Mouse (Mus musculus) granulocyte monocyte progenitor cell, adult 5-6 weeks (primary cell): ENCODE data around the gene Kdm2b. TPM values are rescaled to one million over a fixed set of nuclear protein-coding genes. Genes with fewer than 3 reads are reported as not detected.

Source experiments
- ATAC-seq: replicated peaks from 2 replicates; pipeline ENCODE4 v1.8.0; 2016; ENCODE audit warnings: mild to moderate bottlenecking, moderate TSS enrichment, inconsistent platforms; ENCODE audit not compliant: poor library complexity, severe bottlenecking
- total RNA-seq, 2 experiments: library from RNA; stranded (forward) in 1 of 2; stranded (reverse) in 1 of 2; fragments of 200-712, 200-1000 nt in 1 of 2; fragments of >200 nt in 1 of 2; fragmentation: Nextera tagmentation in 1 of 2; gene quantifications; 2 replicates each; pipeline ENCODE4 v1.2.3; 2014 to 2017

The Kdm2b gene
- total RNA-seq, 2 experiments from 2014 or later, result 42.8 to 58.7 TPM

GRCm38 (mm10) chr5:122937031-122937430 lies 52.6 kb downstream of the Kdm2b start:
- no peak for ATAC-seq

GRCm38 (mm10) chr5:122935810-122936209 lies 53.8 kb downstream of the Kdm2b start:
- no peak for ATAC-seq

GRCm38 (mm10) chr5:122930991-122931390 lies 58.6 kb downstream of the Kdm2b start:
- ATAC-seq, result no peak

- no peak for ATAC-seq
Measured at GRCm38 (mm10) chr5:122928293-122928692, 61.3 kb downstream of the Kdm2b start.

GRCm38 (mm10) chr5:122927703-122928102 lies 61.9 kb downstream of the Kdm2b start:
- ATAC-seq, result no peak

- ATAC-seq, result no peak
Measured at GRCm38 (mm10) chr5:122927092-122927491, 62.5 kb downstream of the Kdm2b start.

- ATAC-seq, result no peak
Measured at GRCm38 (mm10) chr5:122926341-122926740, 63.3 kb downstream of the Kdm2b start.

- peak; percentile 58 for ATAC-seq
Measured at GRCm38 (mm10) chr5:122925534-122925958, 64.1 kb downstream of the Kdm2b start.

GRCm38 (mm10) chr5:122923871-122924465 lies 65.7 kb downstream of the Kdm2b start:
- ATAC-seq, result no peak

- no peak for ATAC-seq
Measured at GRCm38 (mm10) chr5:122921941-122922340, 67.7 kb downstream of the Kdm2b start.

- no peak for ATAC-seq
Measured at GRCm38 (mm10) chr5:122920557-122920956, 69.1 kb downstream of the Kdm2b start.

GRCm38 (mm10) chr5:122917982-122918711 lies 71.5 kb downstream of the Kdm2b start:
- no peak for ATAC-seq

- no peak for ATAC-seq
Measured at GRCm38 (mm10) chr5:122916147-122916546, 73.5 kb downstream of the Kdm2b start.

- ATAC-seq, result no peak
Measured at GRCm38 (mm10) chr5:122912863-122913262, 76.8 kb downstream of the Kdm2b start.

GRCm38 (mm10) chr5:122909481-122909880 lies 80.1 kb downstream of the Kdm2b start:
- ATAC-seq, result no peak

GRCm38 (mm10) chr5:122908001-122908400 lies 81.6 kb downstream of the Kdm2b start:
- no peak for ATAC-seq

- no peak for ATAC-seq
Measured at GRCm38 (mm10) chr5:122907182-122907581, 82.4 kb downstream of the Kdm2b start.

GRCm38 (mm10) chr5:122903165-122903564 lies 86.5 kb downstream of the Kdm2b start:
- peak; percentile 27 for ATAC-seq

GRCm38 (mm10) chr5:122902228-122902627 lies 87.4 kb downstream of the Kdm2b start:
- ATAC-seq, result no peak

GRCm38 (mm10) chr5:122901666-122902065 lies 88.0 kb downstream of the Kdm2b start:
- peak; percentile 60 for ATAC-seq

- ATAC-seq, result no peak
Measured at GRCm38 (mm10) chr5:122901179-122901578, 88.4 kb downstream of the Kdm2b start.
